Mouse (Mus musculus) C2C12 (cell line): ENCODE results near the gene Vps26c.
A peak's percentile ranks its signal among the peaks of the same experiment; 100 is the strongest.

ENCODE experiments used
- CEBPB ChIP-seq: IDR thresholded peaks from one replicate; pipeline ENCODE4 v1.6.1; 2011; ENCODE audit warnings: low read depth, mild to moderate bottlenecking, control low read depth, moderate library complexity
- CTCF ChIP-seq: IDR thresholded peaks from one replicate; pipeline ENCODE4 v1.5.1; 2011; ENCODE audit not compliant: control insufficient read depth, insufficient read depth, insufficient read length
- FOSL1 ChIP-seq: IDR thresholded peaks from one replicate; pipeline ENCODE4 v1.8.0; 2011; ENCODE audit warnings: mild to moderate bottlenecking, low read length; ENCODE audit not compliant: poor library complexity, insufficient read depth, severe bottlenecking
- MAX ChIP-seq: IDR thresholded peaks from one replicate; pipeline ENCODE4 v1.6.1; 2011; ENCODE audit warnings: mild to moderate bottlenecking, control low read depth
- MYOD1 ChIP-seq: IDR thresholded peaks from one replicate; pipeline ENCODE4 v1.6.1; 2011; ENCODE audit warnings: low read depth; ENCODE audit not compliant: control insufficient read depth, insufficient read length
- MYOG ChIP-seq: IDR thresholded peaks from one replicate; pipeline ENCODE4 v1.6.1; 2011; ENCODE audit not compliant: control insufficient read depth, insufficient read length; ENCODE audit errors: extremely low read depth
- USF1 ChIP-seq: IDR thresholded peaks from one replicate; pipeline ENCODE4 v1.6.1; 2011; ENCODE audit warnings: low read depth, mild to moderate bottlenecking, control low read depth, moderate library complexity

DNA sequence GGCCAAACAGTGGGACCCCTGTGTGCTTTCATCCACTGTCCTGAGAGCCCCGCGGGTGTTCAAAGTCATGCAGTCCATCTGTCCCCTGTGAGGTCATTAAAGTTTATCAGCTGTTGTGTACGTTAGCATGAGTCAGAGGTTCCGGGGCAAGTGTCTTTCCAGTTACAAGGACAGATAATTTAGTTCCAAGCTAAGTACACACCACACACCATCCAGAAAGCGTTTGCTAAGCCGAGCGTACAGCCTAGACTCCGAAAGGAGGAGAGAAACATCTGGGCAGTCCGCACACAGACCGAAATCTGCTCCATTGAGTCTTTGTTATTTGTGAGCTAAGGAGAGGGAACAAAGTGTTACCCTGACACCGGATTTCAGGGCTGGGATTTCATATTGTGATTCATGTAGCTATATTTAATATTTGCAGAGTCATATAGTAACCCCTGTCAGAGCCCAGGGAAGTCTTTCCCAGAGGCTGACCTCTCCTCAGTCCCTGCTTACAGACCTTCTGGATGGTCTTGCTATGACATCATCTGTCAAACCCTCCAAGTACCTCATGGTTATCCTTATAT is 18.0 kb upstream of the Vps26c start:
- peak; percentile 33 for TF ChIP-seq MYOD1
- TF ChIP-seq CTCF: no peak
- TF ChIP-seq FOSL1: no peak
- no peak for TF ChIP-seq USF1
- TF ChIP-seq MYOG: no peak
- TF ChIP-seq CEBPB: no peak
- no peak for TF ChIP-seq MAX
